Mouse (Mus musculus) liver, adult 2 months (tissue): ENCODE data around the gene Hoxc6.

ENCODE experiments used
- CTCF ChIP-seq: fragments of 200-500 bp; IDR thresholded peaks from 2 replicates; pipeline ENCODE4 v1.5.1; 2011; ENCODE audit warnings: low read depth, low read length, control low read depth
- POLR2A ChIP-seq: fragments of 200-500 bp; IDR thresholded peaks from 2 replicates; pipeline ENCODE4 v1.6.1; 2011; ENCODE audit warnings: low read length, control low read depth; ENCODE audit not compliant: insufficient read depth; ENCODE audit errors: extremely low read depth

DNA sequence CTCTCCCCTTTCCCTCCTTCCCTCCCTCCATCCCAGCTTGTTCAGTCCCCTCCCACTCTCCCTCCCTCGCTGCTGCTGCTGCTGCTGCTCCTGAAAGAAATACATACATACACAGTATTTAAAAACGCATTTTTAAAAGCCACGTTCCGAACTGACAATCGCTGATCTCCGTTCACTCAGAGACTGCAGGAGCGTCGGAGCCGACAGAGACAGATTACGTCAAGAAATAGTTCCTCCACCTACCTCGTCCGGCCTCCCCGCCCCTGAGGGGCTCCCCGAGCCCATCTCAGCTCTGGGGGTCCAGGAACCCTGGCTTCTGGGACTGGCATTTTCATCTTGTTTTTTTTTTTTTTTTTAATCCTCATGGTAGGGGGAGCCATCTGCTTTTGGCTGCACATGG, 17.1 kb upstream of the Hoxc6 start:
- TF ChIP-seq CTCF (no peak), POLR2A (no peak)
